Mouse (Mus musculus) cerebral cortex, adult 2 months (tissue): ENCODE results near the gene Cd81.

Experiments
- WGBS: fragments of 180-500 bp; shearing (Covaris S2); methylation state at CpG from one replicate; pipeline ENCODE4 v1.1.7; 2018; 5-methylcytosine and 5-hydroxymethylcytosine counted together

Gene Cd81

GRCm38 (mm10) chr7:143021356-143022164 is 31.0 kb upstream of the Cd81 start:
- 70% methylated on average over 5 of the region's 5 CpGs for WGBS

- WGBS, result 95% methylated on average over 2 of the region's 2 CpGs
Observed at GRCm38 (mm10) chr7:143023499-143023898, 29.0 kb upstream of the Cd81 start.

GRCm38 (mm10) chr7:143024293-143024692 is 28.2 kb upstream of the Cd81 start:
- 97% methylated on average over 1 of the region's 1 CpGs for WGBS

DNA sequence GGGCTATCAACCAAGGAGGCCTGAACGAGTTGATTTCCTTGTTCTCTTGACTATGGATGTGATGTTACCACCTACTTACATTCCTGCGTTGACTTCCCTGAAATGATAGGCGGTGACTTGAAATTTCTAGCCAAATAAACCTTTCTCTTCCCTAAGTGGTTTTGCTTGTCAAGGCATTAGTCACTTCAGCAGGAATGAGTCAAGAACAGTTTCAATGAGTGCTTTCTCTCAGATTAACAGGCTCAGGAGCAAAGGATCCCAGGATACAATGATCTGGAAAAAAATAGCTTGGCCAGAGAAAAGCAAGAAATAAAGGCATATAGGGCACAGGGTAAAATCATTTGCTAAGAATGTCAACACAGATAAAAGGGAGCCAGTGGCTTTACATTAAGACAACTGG is 27.0 kb upstream of the Cd81 start:
- 80% methylated on average over 3 of the region's 3 CpGs for WGBS

DNA sequence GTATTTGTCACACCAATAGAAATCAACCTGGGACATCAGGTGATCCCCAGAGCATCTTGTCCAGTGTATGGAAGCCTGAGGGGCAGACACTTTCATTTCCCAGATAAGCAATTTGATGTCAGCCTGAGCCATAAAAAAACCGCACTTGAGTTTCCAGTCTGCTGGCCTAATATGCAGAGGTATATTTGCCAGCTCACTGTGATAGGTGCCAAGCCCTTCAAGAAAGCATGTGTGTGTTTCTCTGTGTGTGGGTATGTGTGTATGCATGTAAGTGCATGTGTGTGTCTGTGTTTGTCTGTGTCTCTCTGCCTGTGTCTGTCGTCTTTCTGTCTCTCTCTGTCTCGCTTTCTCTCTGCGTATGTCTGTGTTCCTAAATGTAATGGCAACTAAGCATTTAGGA is 25.3 kb upstream of the Cd81 start:
- 92% methylated on average over 4 of the region's 4 CpGs for WGBS

GRCm38 (mm10) chr7:143031816-143032215 is 20.7 kb upstream of the Cd81 start:
- WGBS, result 63% methylated on average over 1 of the region's 1 CpGs

GRCm38 (mm10) chr7:143033581-143033980 is 19.0 kb upstream of the Cd81 start:
- WGBS, result 64% methylated on average over 4 of the region's 4 CpGs

DNA sequence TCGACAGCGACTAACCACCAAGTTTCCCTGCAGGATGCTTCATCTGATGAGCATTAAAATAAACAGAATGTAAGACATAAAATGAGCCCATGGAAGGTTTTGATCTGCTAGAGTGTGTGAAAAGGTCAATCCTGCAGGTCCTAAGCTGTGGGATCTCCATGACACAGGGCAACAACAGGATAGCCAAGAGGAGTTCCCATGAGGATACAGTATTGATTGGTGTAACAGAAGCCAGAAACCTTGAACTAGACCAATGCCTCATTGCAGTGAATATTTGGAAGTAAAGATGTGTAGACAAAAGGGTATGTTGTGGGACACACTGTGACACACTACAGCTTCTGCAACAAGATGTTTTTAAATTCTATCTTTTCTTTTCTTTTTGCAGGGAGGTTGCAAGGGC is 18.4 kb upstream of the Cd81 start:
- WGBS, result 83% methylated on average over 2 of the region's 2 CpGs

DNA sequence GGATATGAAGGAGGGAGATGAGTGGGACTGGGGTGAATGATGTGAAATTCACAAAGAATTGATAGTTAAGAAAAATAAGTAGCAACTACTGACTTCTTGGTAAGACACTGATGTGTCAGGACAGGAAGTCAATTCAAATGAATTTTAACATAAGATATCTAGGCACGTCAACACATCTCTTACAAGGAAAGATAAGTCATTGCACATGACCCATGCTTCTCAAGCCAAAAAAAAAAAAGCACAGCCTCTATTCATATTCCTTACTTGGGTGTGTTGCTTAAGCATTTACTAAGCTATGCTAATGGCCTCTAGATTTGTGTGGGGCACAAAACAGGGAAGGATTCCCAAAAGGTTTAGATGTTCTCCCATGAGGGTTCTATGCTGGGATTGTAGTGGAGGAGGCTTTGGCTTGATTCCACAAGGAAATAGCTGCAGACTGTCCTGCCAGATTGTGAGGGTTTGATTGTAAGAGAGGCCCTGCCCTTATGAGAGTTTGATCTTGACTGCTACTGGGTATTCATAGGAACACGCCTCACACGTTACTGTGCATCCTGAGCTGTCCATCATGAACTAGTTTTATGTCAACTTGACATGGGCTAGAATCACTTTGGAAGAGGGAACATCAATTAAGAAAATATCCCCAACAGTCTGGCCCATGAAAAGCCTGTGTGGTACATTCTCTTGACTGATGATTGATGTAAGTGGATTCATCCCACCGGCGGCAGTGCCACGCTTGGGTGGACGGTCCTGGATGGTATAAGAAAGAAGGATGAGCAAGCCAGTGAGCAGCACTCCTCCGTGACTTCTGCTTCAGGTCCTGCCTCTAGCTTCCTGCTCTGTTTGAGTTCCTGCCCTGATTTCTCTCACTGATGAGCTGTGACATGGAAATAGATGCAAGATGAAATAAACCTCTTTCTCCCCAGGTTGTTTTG is 17.8 kb upstream of the Cd81 start:
- WGBS, result 92% methylated on average over 8 of the region's 8 CpGs

DNA sequence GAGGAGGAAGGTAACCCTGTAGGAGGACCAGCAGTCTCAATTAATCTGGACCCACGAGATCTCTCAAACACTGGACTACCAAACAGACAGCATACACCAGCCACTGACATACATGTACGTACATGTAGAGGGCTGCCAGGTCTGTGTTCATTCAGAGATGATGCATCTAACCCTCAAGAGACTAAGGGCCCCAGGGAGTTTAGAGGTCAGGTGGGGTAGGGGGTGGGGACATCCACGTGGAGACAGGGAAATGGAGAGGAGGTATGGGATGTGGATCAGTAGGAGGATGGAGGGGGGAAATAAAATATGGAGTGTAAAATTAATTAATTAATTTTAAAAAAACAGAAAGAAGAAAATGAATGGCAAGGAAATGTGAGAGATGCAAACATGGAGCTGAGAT is 15.8 kb upstream of the Cd81 start:
- 96% methylated on average over 3 of the region's 3 CpGs for WGBS

DNA sequence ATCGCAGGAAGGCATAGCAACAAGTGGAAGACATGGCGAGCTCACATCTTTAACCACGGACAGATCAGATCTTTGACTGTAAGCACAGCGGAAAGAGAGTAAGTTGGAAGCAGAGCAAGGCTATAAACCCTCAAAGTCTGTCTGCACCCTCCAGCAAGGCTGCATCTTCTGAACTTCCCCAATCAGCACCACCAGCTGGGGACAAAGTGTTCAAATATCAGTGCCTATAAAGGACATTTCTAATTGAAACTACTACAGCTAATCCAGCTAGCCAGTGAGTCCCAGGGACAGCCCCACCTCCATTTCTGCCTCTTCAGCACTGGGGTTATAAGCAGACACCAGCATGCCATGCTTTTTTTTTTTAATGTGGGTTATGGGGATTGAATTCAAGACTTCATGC is 15.2 kb upstream of the Cd81 start:
- 93% methylated on average over 4 of the region's 4 CpGs for WGBS

DNA sequence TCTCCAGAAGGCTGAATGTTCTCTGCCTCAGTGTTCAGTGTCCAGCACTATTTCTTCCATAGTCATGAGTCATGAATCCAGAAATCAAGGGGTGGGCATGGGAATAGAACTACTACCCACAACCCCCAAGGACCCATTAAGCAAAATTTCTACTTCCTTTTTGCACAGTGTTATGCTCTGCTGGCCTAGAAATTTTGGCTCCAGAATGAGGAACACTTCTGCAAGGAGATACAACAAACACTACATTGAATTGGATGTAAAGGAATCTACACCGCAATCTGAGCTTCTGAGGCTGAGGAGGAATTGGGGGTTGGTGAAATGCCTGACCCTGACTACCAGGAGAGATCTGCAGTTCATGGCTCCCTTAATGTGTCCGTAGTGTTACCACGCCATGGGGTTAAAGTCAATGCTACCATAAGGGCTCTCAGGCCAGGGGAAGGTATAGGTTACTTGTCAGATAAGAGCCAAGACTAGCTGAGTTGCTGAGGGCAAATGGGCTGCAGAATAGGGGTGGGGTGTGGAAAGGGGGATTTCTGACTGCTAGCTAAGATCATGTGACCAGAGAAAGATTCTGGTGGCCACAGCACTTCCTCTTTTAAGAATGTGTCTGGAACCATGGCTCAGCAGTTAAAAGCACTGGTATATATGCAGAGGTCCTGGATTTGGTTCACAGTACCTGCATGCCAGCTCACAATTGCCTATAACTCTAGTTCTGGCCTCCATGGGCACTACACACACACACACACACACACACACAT is 14.2 kb upstream of the Cd81 start:
- 90% methylated on average over 3 of the region's 3 CpGs for WGBS

GRCm38 (mm10) chr7:143040561-143040960 is 12.0 kb upstream of the Cd81 start:
- 96% methylated on average over 3 of the region's 3 CpGs for WGBS

DNA sequence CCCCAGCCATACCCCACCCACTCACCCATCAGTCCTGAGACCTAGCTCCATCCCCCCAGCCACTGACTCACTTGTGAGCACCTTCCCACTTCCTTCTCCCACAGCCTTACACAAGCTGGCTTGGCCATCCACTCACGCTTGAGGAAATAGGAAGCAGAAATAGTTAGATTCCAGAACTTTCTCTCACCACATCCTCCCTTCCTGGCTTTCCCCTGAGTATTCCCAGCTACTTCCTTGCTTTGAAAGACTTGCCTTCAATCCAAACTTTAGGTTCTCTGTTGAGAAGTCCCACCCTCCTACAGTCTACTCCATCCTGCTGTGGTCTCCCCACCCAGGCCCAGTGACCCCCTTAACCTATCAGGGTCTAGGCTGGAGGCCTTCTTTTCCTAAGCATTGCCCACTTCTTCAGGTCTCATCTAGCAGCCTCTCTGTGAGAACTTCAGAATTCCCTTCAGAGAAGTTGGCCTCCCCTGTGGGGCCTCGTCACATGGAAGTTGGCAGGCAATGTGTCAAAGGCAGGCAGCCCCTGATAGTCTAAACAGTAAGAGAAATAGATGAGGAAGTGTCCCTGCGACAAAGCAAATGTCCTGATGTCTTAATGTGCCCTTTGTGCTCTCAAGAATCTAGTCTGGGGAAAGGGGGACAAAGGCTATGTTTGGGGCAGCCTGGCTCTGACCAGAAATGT is 11.3 kb upstream of the Cd81 start:
- 69% methylated on average over 3 of the region's 3 CpGs for WGBS

- 61% methylated on average over 3 of the region's 3 CpGs for WGBS
Observed at GRCm38 (mm10) chr7:143042089-143042488, 10.4 kb upstream of the Cd81 start.

- 68% methylated on average over 3 of the region's 3 CpGs for WGBS
Observed at GRCm38 (mm10) chr7:143042897-143043300, 9.6 kb upstream of the Cd81 start.

DNA sequence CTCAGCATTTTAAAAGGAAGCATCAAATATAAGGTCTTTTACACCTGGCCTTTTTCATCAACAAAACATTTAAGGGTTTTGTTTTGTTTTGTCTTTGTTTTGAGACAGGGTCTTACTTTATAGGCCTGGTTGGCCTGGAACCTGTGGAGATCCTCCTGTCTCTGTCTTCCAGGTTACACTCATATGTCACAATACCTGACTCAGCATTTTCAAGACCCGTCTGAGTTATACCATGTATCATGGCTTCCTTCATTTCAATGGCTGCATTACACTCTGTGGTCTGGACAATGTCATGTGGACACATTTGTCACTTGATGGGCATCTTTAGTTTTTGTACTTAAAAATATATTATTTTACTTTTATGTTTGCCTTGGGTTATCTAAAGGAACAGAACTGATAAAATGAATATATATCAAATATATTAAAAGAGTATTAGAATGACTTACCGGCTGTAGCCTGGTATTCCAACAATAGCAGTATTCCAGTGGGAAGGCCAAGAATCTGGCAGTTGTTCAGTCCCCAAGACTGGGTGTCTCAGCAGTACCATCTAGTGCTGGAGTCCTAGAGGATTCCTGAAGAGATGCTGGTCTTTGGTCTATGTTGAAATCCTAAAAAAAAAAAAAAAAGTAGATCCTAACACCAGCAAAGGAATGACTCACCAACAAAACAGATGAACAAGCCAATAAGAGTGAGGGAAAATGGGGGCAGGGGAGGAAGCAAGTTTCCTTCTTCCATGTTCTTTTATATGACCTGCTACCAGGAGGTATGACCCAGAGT is 8.3 kb upstream of the Cd81 start:
- 82% methylated on average over 2 of the region's 2 CpGs for WGBS

GRCm38 (mm10) chr7:143046358-143046757 is 6.2 kb upstream of the Cd81 start:
- 72% methylated on average over 7 of the region's 7 CpGs for WGBS

DNA sequence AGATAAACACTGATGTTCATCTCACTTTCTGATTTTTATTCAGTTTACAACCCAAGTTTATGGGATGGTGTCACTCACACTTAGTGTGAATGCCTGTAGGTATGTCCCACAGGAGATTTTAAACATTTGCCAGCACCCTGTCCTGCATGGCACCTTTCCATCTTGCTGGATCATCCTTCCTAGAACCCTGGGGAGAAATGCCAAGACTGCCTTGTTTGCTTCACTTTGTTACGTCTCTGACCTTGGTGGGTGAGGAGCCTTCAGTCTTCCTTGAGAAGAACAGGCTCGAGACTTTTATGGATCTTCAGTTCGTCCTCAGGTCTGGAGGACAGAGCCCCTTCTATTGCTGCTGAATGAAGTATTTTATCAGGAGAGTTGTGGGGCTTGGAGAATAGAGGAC is 3.2 kb upstream of the Cd81 start:
- WGBS, result 75% methylated on average over 3 of the region's 3 CpGs
